Mouse (Mus musculus) c-Kit-negative CD71-positive TER-119-positive erythroid progenitor cells, embryonic 14.5 days (primary cell): ENCODE results near the gene Irf2.
"Not testable (repeated sequence)": the region's sequence is repeated elsewhere in the genome, so short reads cannot be mapped to it uniquely, and the experiment has no call there.

ENCODE experiments used
- DNase-seq: peaks from one replicate; pipeline ENCODE4 v3.0.0-alpha.2; 2013; ENCODE audit warnings: low read depth, low spot score

The Irf2 gene

GRCm38 (mm10) chr8:46726383-46726782 lies 13.1 kb upstream of the Irf2 start:
- no peak for DNase-seq

GRCm38 (mm10) chr8:46729671-46730070 lies 9.9 kb upstream of the Irf2 start:
- not testable (repeated sequence) for DNase-seq

GRCm38 (mm10) chr8:46732381-46732915 lies 7.1 kb upstream of the Irf2 start:
- DNase-seq: no peak

GRCm38 (mm10) chr8:46733603-46734002 lies 5.9 kb upstream of the Irf2 start:
- DNase-seq: no peak

GRCm38 (mm10) chr8:46735505-46735904 lies 4.0 kb upstream of the Irf2 start:
- DNase-seq: no peak

- no peak for DNase-seq
Measured at GRCm38 (mm10) chr8:46736260-46736659, 3.3 kb upstream of the Irf2 start.

GRCm38 (mm10) chr8:46737421-46737820 lies 2.1 kb upstream of the Irf2 start:
- DNase-seq: no peak

- no peak for DNase-seq
Measured at GRCm38 (mm10) chr8:46737907-46738306, 1.6 kb upstream of the Irf2 start.

- no peak for DNase-seq
Measured at GRCm38 (mm10) chr8:46738601-46739000, 931 bp upstream of the Irf2 start.

- no peak for DNase-seq
Measured at GRCm38 (mm10) chr8:46739956-46740512, 502 bp downstream of the Irf2 start.

GRCm38 (mm10) chr8:46740513-46741280 lies 1.2 kb downstream of the Irf2 start:
- DNase-seq: no peak

- DNase-seq: no peak
Measured at GRCm38 (mm10) chr8:46741281-46741791, 1.8 kb downstream of the Irf2 start.

- no peak for DNase-seq
Measured at GRCm38 (mm10) chr8:46741991-46742690, 2.6 kb downstream of the Irf2 start.

GRCm38 (mm10) chr8:46742691-46743082 lies 3.2 kb downstream of the Irf2 start:
- DNase-seq: no peak

GRCm38 (mm10) chr8:46745464-46745863 lies 5.9 kb downstream of the Irf2 start:
- DNase-seq: no peak

- DNase-seq: no peak
Measured at GRCm38 (mm10) chr8:46747311-46747980, 7.9 kb downstream of the Irf2 start.

GRCm38 (mm10) chr8:46750000-46750399 lies 10.5 kb downstream of the Irf2 start:
- no peak for DNase-seq

GRCm38 (mm10) chr8:46750566-46750965 lies 11.0 kb downstream of the Irf2 start:
- no peak for DNase-seq

- no peak for DNase-seq
Measured at GRCm38 (mm10) chr8:46751151-46751550, 11.6 kb downstream of the Irf2 start.

GRCm38 (mm10) chr8:46752986-46753385 lies 13.5 kb downstream of the Irf2 start:
- DNase-seq: no peak

GRCm38 (mm10) chr8:46754355-46754754 lies 14.8 kb downstream of the Irf2 start:
- DNase-seq: no peak
